Mouse (Mus musculus) lung, adult 2 months (tissue): ENCODE data around the gene Ankrd34a.

Experiments
- CTCF ChIP-seq: fragments of 200-500 bp; IDR thresholded peaks from 2 replicates; pipeline ENCODE4 v1.5.1; 2011; ENCODE audit warnings: mild to moderate bottlenecking, low read length, control low read depth; ENCODE audit not compliant: insufficient read depth
- POLR2A ChIP-seq: fragments of 200-500 bp; IDR thresholded peaks from 2 replicates; pipeline ENCODE4 v1.6.1; 2011; ENCODE audit warnings: low read depth, mild to moderate bottlenecking, control low read depth, low read length, borderline replicate concordance; ENCODE audit errors: extremely low read depth

DNA sequence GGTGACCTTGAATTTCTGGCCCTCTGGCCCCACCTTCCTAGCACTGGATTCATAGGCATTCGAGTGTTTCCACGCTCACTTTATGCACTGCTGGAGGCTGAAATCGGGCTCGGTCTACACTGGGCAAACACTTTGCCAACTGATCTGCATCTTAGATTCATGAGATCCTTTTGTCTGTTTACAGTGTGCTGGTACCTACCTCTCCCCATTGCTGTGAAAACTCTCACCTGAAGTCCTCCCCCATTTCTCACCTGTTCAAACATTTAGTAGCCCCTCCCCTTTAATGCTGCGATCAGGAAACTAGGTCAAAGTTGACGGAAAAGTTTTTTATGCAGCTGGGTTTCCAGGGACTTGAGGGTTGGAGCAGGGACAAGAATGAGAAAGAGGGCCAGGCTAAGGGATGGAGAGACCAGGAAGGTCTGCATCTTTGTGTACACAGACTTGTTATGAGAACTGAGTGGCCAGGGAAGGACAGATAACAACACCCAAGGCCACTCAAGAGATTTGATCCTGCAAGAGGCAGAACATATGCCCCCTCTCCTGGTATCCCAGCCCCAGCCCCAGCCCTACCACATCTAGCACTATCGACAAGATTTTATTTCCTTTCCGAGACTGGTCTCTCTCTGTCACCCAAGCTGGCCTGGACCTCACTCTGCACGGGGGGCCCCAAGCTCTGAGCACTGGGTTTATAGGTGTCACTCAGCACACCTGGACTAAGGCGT is 32.4 kb upstream of the Ankrd34a start:
- TF ChIP-seq CTCF: no peak
- no peak for TF ChIP-seq POLR2A
